Mouse (Mus musculus): Measurements from ENCODE around the gene Ice2. TPM values are rescaled to one million over a fixed set of nuclear protein-coding genes. Genes with fewer than 3 reads are reported as not detected.

The Ice2 gene
- polyA plus RNA-seq (2015; fragmentation: Nextera tagmentation; extraction: Ambion mirVana): 6.7 and 8.7 TPM in 2 replicates

DNA sequence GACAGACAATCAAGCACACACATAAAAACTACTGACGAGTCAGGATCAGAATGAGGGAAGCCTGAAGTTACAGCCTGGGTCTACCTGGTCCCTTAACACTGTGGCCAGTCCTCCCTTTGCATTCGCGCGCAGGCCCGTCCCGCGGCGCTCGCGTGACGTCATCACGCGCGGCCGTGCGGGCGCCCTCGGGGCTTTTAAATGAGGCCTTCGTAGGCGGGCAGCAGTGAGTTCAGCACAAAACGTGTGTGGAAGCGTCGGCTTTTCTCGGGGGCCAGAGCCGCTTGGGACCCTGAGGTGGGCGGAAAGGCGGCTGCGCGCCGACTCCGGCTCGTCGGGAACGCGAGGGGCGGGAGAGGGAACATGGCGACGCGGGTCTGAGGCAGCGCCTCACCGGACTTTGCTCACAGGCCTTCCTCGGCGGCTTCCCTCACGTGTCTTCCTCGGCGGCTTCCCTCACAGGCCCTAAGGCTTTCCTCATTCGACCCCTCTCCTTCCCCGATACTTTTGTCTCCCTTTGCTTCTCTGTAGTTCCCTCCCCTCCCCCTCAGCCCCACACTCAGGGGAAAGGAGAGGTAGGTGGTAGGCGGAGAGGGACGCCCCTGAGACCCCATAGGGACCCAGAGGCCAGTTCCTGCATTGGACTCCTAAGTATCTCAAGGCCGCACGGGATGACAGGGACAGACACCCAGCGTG, at the start of gene Ice2:
Gene Ice2, plus strand, starts transcription at position 147 of the 693 bp plus-strand sequence.
- under 1% methylated on average over 51 of the region's 53 CpGs for WGBS (ENCODE audit: insufficient replicate concordance)
- no peaks in the 10 kb centered on the region for H3K9me3 ChIP-seq (replicated peaks)

DNA sequence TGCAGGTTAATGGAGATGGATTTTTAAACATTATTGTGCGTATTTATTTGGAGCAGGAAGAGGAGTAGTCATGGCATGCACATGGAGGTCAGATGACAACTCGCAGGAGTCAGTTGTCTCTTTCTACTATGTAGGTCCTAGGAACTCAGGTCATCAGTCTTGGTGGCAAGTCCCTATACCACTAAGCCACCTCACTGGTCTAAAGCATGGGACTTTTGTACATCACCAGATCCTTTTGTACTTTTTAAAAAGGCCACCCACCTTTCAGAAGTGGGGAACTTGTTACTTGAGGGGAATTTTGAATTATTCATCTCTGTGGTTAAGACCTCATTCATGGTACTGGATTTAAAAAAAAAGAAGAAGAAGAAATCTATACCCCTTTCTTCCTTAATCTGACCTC, 48.2 kb upstream of the Ice2 start:
- H3K4me2 ChIP-seq: no peak overlapping the region
- H3K27ac ChIP-seq: no peak overlapping the region
- no peaks in the 10 kb centered on the region; the same call in 1 of the 2 replicates for H3K4me1 ChIP-seq (replicated peaks)
- H3K27me3 ChIP-seq: no peaks in the 10 kb centered on the region
- H3K9ac ChIP-seq: no peak overlapping the region
- H3K36me3 ChIP-seq: no peaks in the 10 kb centered on the region
- 54% methylated on average over 2 of the region's 2 CpGs for WGBS (ENCODE audit: insufficient replicate concordance)
- DNase-seq: no peak
- no peaks in the 10 kb centered on the region for H3K9me3 ChIP-seq (replicated peaks)
- no peak overlapping the region for H3K4me3 ChIP-seq (replicated peaks)
- ATAC-seq (ENCODE audit: low read depth): no peak

More for the DNA sequence above, at the start of gene Ice2:
- peak within 1 kb of the TSS; percentile 83 for H3K4me3 ChIP-seq (replicated peaks)
- no peaks in the 10 kb centered on the region for H3K36me3 ChIP-seq
- H3K4me1 ChIP-seq (replicated peaks): peaks cover 18% of the 10 kb centered on the region
- peak within 1 kb of the TSS; percentile 91 for H3K9ac ChIP-seq
- peak; percentile 92 for ATAC-seq (ENCODE audit: low read depth)
- peak within 1 kb of the TSS; percentile 93 for H3K4me2 ChIP-seq
- H3K27ac ChIP-seq: peak within 1 kb of the TSS; percentile 79
- DNase-seq: peak; percentile 55
- no peaks in the 10 kb centered on the region for H3K27me3 ChIP-seq

DNA sequence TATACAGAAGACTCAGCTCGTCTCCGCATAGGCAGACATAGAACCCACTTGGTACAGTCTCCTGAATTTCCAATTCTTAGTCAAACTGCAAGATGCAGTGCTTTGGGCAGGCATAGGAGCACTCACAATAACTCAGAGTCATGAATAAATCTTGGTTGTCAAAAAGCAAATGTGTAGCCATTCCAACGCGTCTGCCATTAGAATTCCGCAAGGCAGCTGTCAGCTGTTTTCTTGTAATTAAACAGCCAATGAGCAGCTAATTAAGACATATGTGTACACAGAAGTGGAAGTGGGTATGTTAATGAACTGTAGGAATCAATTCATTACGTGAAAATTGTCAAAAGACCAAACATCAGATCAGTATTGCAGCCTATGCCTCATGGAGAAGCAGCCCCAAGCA, 43.5 kb upstream of the Ice2 start:
- no peak for DNase-seq
- 76% methylated on average over 6 of the region's 6 CpGs for WGBS (ENCODE audit: insufficient replicate concordance)
- no peaks in the 10 kb centered on the region for H3K4me1 ChIP-seq (replicated peaks)
- no peak overlapping the region for H3K9ac ChIP-seq
- H3K9me3 ChIP-seq (replicated peaks): no peaks in the 10 kb centered on the region
- H3K4me3 ChIP-seq (replicated peaks): no peak overlapping the region
- H3K4me2 ChIP-seq: no peak overlapping the region
- H3K27me3 ChIP-seq: no peaks in the 10 kb centered on the region
- no peak for ATAC-seq (ENCODE audit: low read depth)
- no peaks in the 10 kb centered on the region for H3K36me3 ChIP-seq
- H3K27ac ChIP-seq: no peak overlapping the region

DNA sequence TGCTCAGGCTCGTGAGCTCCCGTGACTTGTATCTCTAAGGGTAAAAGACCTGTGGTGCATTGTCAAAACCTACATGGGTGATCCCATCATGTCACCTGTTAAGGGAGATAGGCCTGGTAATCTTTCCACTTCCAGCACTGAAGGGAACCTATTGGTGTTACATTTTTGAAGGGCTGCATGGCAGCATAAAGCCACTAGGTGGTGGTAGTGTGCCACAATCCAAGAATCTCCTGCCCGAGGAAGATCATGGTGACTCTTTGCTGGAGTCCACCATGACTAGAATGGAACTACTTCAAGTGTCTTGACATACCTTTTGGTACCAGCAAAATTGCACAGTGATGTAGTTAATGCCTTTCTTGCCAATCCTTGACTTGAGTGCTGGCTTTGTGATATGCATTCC, 39.9 kb upstream of the Ice2 start:
- Histone ChIP-seq H3K9ac (no peak overlapping the region), H3K36me3 (no peaks in the 10 kb centered on the region), H3K27me3 (no peaks in the 10 kb centered on the region), H3K4me2 (no peak overlapping the region), H3K9me3 (replicated peaks) (no peaks in the 10 kb centered on the region), H3K27ac (no peak overlapping the region), H3K4me3 (replicated peaks) (no peak overlapping the region), H3K4me1 (replicated peaks) (no peaks in the 10 kb centered on the region)
- peak; percentile 20 for DNase-seq
- WGBS (ENCODE audit: insufficient replicate concordance): 28% methylated on average over 3 of the region's 3 CpGs
- ATAC-seq (ENCODE audit: low read depth): no peak

DNA sequence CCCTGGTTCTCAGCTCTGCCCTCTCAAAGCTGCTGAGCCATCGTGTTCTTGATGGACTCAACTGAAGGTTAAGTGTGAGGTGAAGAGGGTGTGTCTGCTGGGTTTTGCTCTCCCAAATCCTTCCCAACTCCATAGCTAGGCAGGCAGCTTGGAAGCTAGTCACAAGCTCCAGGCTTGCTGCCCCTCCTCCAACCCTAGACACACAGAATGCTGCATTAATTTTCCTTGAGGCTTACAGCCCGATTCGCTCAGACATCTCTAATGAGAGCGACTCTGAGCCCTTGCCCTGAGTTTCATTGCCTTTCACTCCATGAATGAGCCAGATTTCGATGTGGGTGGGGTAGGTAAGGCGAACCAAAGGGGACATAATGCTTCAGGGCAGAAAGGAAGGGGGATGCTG, 38.9 kb upstream of the Ice2 start:
- 66% methylated on average over 6 of the region's 6 CpGs for WGBS (ENCODE audit: insufficient replicate concordance)

DNA sequence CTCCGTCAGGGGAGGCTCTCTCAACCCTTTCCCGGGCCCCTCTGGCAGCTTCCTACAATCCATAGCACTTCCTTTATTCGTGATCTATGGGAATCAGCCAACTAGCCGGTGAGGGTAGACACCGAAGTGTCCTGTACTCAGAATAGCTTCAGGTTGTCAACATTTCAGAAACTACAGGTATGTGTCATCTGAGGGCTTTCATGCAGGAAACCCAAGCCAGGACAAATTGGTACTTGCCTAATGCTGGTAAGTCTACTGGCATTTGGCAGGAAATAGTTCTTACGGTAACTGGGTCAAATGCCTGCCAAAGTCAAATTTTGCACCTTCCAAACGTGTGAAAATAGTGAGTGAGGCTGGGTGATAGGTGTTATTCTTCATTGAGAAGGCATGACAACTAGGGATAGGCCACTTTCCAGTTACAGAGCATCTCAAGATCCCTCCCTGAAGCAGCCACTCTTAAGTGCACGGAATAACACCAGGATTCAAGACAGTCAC, 35.7 kb upstream of the Ice2 start:
- Histone ChIP-seq H3K9me3 (replicated peaks) (no peaks in the 10 kb centered on the region), H3K4me3 (replicated peaks) (no peak overlapping the region), H3K36me3 (no peaks in the 10 kb centered on the region), H3K4me1 (replicated peaks) (no peaks in the 10 kb centered on the region), H3K27me3 (no peaks in the 10 kb centered on the region), H3K9ac (no peak overlapping the region), H3K27ac (no peak overlapping the region), H3K4me2 (no peak overlapping the region)
- DNase-seq (no peak), ATAC-seq (ENCODE audit: low read depth) (no peak)
- WGBS (ENCODE audit: insufficient replicate concordance): 67% methylated on average over 8 of the region's 8 CpGs

More for the DNA sequence above, 38.9 kb upstream of the Ice2 start:
- Histone ChIP-seq H3K27me3 (no peaks in the 10 kb centered on the region), H3K4me3 (replicated peaks) (no peak overlapping the region), H3K36me3 (no peaks in the 10 kb centered on the region), H3K9ac (no peak overlapping the region), H3K27ac (no peak overlapping the region), H3K4me1 (replicated peaks) (no peaks in the 10 kb centered on the region), H3K9me3 (replicated peaks) (no peaks in the 10 kb centered on the region), H3K4me2 (no peak overlapping the region)
- no peak for ATAC-seq (ENCODE audit: low read depth)
- no peak for DNase-seq

DNA sequence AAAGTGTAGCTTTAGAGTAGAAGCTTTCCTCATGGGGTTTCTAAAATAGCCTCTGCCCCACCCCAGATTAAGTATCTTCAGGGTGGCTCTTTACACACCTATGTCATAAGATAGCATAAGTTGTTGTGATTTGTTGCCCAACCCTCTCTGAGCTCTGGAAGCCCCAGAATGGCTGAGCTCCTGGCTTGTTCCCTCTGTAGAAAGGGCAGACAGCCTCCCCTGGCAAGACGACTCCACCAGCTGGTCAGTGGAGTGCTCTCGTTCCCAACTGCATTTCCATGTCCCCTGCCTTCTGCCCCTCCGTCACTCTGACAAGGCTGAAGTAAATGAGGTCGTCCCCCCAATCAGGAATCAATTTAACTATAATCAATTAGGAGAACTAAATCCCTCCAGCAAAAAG, 34.9 kb upstream of the Ice2 start:
- Histone ChIP-seq H3K4me1 (replicated peaks) (no peaks in the 10 kb centered on the region), H3K27me3 (no peaks in the 10 kb centered on the region), H3K9me3 (replicated peaks) (no peaks in the 10 kb centered on the region), H3K36me3 (no peaks in the 10 kb centered on the region), H3K27ac (no peak overlapping the region), H3K4me3 (replicated peaks) (no peak overlapping the region), H3K9ac (no peak overlapping the region), H3K4me2 (no peak overlapping the region)
- DNase-seq (no peak), ATAC-seq (ENCODE audit: low read depth) (no peak)
- WGBS (ENCODE audit: insufficient replicate concordance): 50% methylated on average over 4 of the region's 4 CpGs

DNA sequence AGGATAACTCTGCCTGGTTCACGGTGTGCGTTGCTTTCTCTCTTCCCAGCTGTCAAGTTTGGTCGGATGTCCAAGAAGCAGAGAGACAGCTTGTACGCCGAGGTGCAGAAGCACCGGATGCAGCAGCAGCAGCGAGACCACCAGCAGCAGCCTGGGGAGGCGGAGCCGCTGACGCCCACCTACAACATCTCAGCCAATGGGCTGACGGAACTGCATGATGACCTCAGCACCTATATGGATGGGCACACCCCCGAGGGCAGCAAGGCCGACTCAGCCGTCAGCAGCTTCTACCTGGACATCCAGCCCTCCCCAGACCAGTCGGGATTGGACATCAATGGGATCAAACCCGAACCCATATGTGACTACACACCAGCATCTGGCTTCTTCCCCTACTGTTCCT, 33.6 kb upstream of the Ice2 start:
- H3K27me3 ChIP-seq: no peaks in the 10 kb centered on the region
- 60% methylated on average over 16 of the region's 16 CpGs for WGBS (ENCODE audit: insufficient replicate concordance)
- H3K36me3 ChIP-seq: no peaks in the 10 kb centered on the region
- no peaks in the 10 kb centered on the region for H3K9me3 ChIP-seq (replicated peaks)
- no peak overlapping the region for H3K4me3 ChIP-seq (replicated peaks)
- no peak overlapping the region for H3K27ac ChIP-seq
- H3K9ac ChIP-seq: no peak overlapping the region
- ATAC-seq (ENCODE audit: low read depth) (no peak), DNase-seq (no peak)
- no peak overlapping the region for H3K4me2 ChIP-seq
- H3K4me1 ChIP-seq (replicated peaks): no peaks in the 10 kb centered on the region

DNA sequence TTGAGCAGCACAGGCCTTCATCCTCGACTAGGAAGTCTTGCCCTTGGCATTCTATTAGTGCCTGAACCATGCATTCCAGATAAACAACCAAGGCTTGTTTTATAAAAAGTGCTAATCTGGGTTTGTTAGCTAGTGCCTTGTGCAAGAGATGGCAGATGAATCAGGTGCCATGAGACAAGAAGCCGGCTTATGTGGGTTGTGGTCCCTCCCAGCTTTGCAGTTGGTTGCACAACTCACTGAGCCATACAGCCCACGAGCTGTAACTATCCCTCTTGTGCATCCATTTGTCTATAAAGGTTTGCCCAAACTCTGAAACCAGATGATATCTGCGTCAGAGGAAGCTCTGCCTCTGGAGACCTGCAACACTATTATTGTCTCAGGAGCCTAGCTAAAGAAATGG, 30.7 kb upstream of the Ice2 start:
- ATAC-seq (ENCODE audit: low read depth): no peak
- H3K36me3 ChIP-seq: no peaks in the 10 kb centered on the region
- H3K27ac ChIP-seq: no peak overlapping the region

DNA sequence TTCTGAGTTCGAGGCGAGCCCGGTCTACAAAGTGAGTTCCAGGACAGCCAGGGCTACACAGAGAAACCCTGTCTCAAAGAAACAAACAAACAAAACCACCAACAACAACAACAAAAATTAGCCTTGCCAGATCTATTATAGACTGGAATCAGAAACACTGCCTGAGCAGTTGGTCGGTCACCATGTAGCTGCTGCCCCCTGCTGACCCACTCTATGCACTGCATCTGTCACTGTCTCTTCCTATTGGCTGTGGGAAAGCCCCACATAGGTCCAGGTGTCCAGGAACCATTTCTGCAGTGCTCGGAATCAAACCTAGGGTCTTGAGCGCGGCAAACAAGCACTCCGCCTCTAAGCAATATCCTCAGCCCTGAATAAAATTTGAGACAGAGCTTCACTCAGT, 29.6 kb upstream of the Ice2 start:
- DNase-seq: peak; percentile 16
- 57% methylated on average over 8 of the region's 8 CpGs for WGBS (ENCODE audit: insufficient replicate concordance)
- H3K27me3 ChIP-seq: no peaks in the 10 kb centered on the region

More for the DNA sequence above, 30.7 kb upstream of the Ice2 start:
- no peak for DNase-seq
- 41% methylated on average over 4 of the region's 4 CpGs for WGBS (ENCODE audit: insufficient replicate concordance)
- Histone ChIP-seq H3K4me3 (replicated peaks) (no peak overlapping the region), H3K4me1 (replicated peaks) (no peaks in the 10 kb centered on the region), H3K9me3 (replicated peaks) (no peaks in the 10 kb centered on the region), H3K27me3 (no peaks in the 10 kb centered on the region), H3K4me2 (no peak overlapping the region), H3K9ac (no peak overlapping the region)

DNA sequence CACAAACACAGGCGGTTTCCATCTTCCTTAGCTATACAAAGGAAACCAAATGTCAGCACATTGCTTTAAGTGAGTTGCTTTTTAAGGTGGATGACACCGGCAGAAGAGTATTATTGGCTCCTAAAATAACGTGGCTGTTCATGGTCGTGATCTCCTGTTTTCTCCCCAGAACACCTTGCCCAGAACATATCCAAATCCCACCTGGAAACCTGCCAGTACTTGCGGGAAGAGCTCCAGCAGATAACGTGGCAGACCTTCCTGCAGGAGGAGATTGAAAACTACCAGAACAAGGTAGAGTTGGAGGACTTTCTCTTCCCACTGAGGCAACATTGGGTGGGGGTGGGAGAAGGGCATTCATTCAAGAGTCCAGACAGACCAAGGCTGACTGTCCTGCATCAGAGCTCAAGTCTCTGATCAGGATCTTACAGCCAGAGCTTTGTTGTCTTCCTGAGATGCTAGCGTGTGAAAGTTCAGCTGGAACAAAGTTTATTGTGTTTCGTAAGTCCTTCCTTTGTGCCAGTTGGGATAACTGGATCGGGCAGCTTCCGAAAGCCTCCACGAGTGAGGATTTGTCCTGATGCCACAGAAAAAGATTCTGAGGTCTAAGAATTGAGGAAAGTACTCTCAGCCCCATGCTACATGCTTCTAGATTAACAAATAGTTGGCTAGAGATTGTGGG, 26.5 kb upstream of the Ice2 start:
- Histone ChIP-seq H3K9me3 (replicated peaks) (no peaks in the 10 kb centered on the region), H3K36me3 (no peaks in the 10 kb centered on the region), H3K4me2 (no peak overlapping the region), H3K9ac (no peak overlapping the region), H3K27me3 (no peaks in the 10 kb centered on the region), H3K4me1 (replicated peaks) (no peaks in the 10 kb centered on the region), H3K27ac (no peak overlapping the region), H3K4me3 (replicated peaks) (no peak overlapping the region)
- no peak for ATAC-seq (ENCODE audit: low read depth)
- WGBS (ENCODE audit: insufficient replicate concordance): 69% methylated on average over 11 of the region's 11 CpGs
- DNase-seq: no peak

More for the DNA sequence above, 29.6 kb upstream of the Ice2 start:
- H3K36me3 ChIP-seq: no peaks in the 10 kb centered on the region
- H3K4me2 ChIP-seq: no peak overlapping the region
- H3K4me3 ChIP-seq (replicated peaks): no peak overlapping the region
- no peak overlapping the region for H3K27ac ChIP-seq
- no peaks in the 10 kb centered on the region for H3K4me1 ChIP-seq (replicated peaks)
- no peak overlapping the region for H3K9ac ChIP-seq
- H3K9me3 ChIP-seq (replicated peaks): no peaks in the 10 kb centered on the region
- no peak for ATAC-seq (ENCODE audit: low read depth)

Measured in liver, embryonic 13.5 days (tissue).